Mouse (Mus musculus) liver (tissue): ENCODE measurements around the gene Fez1.
A peak's percentile ranks its signal among the peaks of the same experiment; 100 is the strongest.

Source experiments
- DNase-seq: peaks from one replicate; pipeline ENCODE4 v3.0.0-alpha.2; 2020; ENCODE audit warnings: mixed read lengths

Gene Fez1

DNA sequence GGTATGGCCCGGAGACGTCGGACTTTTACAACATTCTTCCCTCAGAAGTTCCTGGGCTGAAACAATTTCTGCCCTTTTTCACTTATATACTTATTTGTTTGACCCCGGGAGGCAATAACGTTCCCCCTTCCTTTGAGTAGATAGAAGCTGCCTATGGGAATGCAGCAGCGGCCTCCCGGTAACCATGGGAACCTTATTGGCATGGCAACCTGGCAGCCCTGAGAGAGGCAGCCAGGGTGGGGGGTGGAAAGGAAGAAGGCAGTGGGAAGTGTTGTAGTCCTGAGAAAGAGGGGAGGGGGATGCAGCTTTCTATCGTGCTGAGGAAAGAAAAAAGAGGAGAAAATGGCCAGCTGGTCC lies at the start of gene Fez1:
Gene Fez1 (plus strand): TSS at position 221 of the 357 bp plus-strand sequence.
- DNase-seq = peak; percentile 27

DNA sequence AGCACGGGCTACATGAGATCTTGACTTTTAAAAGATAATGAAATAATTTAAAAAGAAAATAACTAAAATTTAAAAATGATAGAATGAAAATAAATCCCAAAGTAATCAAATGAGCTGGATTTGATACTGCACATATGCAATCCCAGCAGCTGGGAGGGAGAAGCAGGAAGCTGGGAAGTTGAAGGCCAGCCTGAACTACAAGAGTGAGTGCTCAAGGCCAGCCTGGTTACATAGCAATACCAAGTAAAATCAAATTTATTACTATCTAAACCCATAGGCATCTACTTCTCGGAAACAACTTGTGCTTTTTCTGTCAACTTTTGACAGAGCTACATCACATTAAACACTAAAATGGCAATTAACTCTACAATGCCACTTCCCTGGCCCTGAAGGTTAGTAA lies 37.7 kb upstream of the Fez1 start:
- DNase-seq = no peak

DNA sequence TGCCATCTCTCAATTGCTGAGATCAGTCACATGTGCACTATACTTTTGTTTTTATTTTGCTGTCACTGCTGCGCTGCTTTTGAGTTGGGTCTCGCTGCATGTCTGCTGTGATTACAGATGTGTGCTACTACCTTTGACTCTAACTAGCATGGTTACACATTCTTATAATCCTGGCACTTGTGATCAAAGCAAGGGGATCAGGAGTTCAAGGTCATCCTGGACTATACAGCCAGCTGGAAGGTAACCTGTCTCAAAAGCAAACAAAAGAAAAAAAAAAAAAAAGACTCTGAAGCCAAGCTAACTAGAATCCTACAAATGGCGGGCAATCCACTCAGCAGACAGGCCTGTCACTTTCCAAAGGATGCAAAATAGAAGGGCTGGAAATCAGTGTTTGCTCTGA lies 29.5 kb upstream of the Fez1 start:
- DNase-seq = no peak

DNA sequence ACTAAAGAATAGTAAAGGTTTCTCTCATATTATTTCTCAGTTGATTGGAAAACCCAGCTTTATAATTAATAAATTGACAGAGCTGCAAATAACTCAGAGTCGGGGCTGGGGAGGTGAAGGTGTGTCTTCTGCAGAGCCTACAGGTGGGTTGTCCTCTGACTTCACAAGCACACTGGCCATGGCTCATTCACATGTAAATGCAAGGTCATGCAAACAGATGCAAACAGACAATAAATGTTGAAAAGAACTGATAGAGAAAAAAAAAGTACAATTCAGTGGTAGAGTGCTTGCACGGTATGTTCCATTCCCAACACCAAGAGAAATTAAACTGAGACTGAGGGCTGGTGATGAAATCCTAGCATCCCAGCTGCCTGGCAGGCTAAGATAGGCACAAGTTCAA lies 27.2 kb upstream of the Fez1 start:
- no peak for DNase-seq

DNA sequence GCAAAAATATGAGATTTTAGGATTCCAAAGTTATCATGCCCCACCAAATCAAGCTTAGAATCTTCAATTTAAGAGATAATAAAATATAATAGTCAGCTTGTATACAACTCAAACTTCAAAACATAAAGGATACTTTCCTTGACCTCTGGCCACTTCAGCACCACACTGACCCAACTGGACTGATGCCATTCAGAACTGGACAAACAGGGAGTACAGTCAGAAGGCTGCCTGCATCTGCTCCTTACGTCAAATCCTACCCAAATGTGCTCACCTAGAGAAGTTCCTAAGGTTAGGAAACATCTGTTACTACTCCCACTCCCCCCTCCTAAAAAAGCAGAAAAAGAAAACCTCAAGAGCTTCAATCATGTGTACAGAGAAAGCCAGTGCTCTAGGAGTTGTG lies 26.1 kb upstream of the Fez1 start:
- DNase-seq = no peak

DNA sequence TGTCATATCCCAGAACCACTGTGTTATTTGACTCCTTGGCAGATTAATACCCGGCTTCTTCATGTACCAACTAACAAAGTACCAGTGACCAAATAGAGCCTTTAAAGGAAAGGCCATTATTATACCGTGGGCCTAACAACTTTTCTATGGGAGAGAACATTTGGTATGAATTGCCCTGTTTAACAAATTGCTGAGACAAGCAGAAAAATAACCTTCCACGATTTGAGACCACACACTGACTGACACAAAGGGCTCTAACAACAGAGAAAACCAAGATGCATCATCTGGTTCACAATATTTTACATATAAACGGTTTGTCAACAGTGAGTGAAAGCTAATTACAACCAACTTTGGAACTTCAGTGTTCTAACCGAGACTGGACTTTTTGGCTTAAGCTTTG lies 25.4 kb upstream of the Fez1 start:
- DNase-seq = no peak

DNA sequence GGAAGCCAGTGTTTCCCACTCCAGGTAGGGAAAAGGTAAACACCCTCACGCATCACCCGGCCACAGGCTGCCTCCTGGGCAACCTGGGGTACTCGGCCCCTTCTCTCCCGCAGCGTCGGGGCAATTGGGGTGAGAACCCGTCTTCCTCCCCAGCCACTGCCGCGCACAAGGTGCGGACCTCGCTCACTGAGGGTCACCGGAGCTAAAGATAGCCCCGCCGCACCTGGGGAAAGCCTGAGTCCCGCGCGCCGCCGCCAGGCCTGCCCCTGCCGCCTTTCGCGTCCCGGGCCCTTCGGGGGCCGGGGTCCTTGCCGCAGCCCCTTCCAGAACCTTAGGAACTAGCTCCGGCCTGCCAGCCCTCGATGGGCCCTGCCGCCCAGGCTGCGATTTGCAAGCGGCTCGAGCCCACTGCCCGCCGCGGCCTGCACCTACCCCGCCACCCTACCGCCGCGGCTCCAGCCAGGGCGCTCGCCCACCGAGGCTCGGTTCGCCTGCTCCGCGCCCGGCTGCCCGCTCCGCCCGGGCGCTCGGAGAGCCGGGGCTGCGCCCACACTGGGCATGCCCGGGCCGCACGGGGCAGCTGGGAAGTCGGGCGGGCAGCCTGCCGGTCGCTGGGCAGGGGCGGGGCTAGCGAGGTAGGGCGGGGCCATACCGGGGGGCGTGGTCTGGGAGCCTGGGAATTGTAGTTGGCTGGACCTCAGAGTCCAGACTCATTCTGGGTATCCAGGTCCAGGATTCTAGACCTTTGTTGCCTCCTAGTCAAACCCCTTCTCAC lies 24.7 kb upstream of the Fez1 start, which contains the start of gene Ei24:
Gene Ei24 (minus strand): TSS at position 613 of the 775 bp plus-strand sequence.
- peak; percentile 95 for DNase-seq

DNA sequence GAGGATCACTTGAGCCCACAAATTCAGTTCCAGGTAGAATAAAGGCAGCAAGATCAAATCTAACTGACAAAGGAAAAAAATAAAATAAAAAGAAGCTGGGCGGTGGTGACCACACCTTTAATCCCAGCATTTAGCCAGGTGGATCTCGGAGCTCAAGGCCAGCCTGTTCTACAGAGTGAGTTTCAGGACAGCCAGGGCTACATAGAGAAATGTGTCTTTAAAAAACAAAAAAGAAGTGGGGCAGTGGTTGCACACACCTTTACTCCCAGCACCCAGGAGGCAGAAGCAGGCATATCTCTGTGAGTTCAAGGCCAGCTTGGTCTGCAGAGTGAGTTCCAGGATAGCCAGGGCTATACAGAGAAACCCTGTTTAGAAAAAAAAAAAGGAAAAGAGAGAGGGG lies 19.7 kb upstream of the Fez1 start:
- no peak for DNase-seq

DNA sequence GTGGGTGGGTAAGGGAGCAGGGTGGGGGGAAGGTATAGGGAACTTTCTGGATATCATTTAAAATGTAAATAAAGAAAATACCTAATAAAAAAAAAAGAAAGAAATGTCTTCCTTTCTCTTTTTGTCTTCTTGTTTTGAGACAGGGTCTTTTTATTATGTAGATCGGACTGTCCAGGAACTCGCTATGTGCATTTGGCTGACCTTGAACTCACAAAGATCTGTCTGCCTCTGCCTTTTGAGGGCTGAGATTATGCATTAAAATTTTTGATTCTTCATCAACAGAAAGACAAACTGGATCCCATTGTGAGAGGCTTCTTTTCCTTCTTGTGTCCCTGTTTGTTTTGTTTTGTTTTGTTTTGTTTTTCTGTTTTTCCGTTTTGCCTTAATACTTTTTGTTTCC lies 18.7 kb upstream of the Fez1 start:
- DNase-seq = no peak

DNA sequence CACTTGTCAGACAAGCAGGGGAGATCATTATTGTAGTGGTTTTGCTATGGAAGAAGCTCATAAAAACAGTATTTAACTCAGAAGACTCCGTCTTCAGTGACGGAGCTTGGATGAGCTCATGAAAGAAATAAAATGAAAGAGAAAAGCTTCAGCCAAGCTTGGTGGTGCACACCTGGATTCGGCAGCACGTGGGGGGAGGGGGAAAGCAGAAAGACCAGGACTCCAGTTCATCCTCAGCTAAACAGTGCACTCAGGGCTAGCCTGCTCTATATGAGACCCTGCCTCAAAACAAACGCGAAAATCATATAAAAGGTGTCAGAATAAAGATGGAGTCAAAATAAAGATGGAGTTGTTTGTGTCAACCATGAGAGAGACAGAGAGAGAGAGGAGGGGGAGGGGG lies 18.3 kb upstream of the Fez1 start:
- DNase-seq = no peak

DNA sequence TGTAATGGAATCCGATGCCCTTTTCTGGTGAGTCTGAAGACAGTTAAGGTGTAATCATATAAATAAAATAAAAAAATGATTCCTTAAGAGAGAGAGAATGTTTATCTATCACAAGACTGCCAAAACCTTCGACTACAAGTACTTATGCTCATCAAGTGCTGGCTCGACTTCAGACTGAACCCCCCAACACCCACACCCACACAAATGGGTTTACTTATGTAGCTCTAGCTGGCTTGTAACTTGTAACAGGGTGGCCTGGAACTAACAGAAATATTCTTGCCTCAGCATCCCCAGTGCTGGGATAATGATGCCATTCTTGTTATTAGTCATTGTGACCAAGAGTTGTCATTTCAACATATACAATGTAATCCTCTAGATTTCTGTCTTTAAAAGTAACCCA lies 17.7 kb upstream of the Fez1 start:
- no peak for DNase-seq

DNA sequence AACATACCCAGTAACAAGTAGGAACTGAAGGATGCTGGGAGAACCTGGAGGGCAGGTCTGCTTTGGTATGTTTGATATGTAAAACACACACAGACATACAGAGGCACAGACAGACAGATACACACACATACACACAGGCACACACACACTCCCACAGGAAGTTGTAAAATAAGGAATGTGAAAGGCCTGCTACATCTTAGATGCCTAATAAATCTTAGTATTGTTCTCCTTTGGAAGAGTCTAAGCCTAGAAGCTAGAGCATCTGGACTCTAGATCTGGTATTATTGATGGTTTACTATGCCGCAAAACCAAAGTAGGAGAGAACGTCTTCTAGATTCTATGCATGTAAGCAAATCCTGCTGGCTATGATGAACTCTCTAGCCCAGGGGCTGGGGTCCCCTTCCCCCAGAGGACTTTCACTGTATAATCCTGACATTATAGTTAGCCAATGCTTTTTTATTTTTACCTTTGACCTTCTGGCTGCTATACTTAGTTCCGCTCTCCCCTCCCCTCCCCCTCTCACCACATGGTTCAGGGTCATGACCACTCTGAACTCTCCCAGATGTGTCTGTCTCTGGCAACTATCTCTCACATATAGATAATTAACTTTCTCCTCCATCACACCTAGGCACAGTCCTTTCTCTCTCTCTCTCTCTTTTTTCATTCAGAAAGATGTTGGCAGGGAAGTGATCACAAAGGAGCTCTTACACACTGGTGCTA lies 16.2 kb upstream of the Fez1 start:
- no peak for DNase-seq

DNA sequence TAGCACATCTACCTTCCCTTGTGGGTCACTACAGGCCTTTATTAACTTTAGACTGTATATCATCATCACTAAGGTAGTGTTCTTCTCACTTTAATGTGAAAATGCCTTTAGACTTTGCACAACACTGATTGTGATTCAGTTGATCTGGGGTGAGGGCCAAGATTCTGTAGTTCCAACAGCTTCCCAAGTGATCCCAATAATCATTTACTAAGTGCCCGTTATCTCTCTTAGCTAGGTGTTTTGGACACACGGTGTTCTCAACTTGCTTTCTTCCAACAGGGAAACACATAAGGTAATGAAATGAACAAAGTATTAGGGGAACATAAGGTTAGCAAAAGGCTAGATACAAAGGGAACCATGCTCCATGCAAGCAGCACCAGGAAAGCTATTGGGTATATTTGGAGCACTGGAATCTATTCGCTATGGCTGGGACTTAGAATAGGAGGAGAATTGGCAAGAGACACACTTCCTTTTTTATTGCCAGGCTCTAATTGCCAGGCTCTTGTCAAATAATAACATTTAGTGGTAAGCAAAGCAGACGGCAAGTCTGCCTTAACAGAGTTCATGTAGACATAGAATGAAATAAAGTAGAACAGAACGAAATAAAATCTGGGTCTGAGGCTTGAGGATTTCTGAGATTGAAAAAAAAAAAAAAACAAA lies 13.4 kb upstream of the Fez1 start:
- no peak for DNase-seq

DNA sequence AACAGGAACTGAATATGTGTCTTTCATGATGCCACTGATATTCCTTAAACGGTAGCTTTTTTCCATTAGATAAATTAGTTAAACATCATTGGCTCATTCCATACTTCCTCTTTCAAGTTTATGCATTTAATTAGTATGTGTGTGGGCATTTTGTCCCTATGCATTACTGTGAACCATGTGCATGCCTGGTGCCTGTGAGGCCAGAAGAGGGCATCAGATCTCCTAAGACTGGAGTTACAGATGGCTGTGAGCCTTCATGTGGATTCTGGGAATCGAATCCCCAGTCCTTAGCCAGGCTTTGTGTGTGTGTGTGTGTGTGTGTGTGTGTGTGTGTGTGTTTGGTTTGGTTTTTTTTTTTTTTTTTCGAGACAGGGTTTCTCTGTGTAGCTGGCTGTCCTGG lies 7.2 kb upstream of the Fez1 start:
- DNase-seq = no peak

DNA sequence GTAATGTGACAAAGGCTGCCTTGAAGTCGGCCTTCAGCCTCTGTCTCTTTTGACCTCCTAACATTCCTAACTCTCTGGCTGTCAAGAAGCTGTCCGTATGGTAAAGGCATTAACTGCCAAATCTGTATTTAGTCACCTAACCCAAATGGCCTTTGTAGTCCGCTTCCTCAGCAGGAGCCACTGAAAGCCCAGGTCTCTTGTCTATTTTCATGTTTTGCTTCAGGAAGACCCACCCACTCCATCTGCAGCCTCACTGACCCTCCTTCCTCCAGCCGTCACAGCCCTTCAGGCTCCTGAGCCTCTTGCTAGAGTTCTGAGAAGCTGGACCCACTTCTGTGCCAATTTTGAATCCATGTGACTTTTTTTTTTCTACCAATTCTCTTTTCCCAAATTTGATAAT lies 2.8 kb upstream of the Fez1 start:
- no peak for DNase-seq

DNA sequence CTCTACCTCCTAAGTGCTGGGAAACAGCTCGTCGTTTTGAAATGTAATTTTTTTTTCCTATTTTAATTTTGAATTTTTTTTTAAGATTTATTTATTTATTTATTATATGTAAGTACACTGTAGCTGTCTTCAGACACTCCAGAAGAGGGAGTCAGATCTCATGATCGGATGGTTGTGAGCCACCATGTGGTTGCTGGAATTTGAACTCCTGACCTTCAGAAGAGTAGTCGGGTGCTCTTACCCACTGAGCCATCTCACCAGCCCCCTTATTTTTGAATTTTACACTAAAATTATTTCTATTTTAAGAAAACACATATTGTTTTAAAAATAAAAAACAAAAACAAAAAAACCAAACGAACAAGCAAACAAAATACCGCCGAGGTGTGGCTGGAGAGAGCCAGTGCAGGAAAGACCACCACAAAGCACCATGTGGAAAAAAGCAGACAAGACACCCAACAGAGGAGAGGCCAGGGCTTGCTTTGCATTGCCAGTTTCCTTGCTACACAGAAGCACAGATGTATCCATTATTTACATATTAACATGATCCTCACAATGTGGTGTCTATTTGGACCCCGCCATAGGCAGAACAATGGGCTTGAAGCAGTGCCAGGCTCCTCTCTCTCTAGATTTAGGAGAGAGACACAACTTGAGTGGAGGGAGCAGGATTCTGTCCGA lies 558 bp upstream of the Fez1 start:
- no peak for DNase-seq

DNA sequence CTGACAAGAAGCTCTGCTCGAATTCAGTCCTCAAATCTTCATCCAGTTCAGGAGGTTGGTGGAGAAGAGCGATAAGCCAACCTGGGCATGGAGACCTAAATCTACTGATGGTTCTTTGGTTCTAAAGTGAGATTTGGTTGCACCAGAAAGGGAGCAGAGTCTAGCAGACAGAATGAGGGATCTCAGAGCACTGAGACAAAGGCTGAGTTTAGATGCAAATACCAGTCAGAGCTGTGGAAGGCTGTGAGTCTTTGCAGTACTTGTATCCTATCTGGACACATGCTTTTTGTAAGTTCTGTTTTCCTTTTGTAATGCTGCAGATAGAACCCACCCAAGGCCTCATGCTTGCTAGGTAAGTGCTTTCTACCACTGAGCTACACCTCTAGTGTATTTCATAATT lies 360 bp downstream of the Fez1 start:
- DNase-seq = no peak

DNA sequence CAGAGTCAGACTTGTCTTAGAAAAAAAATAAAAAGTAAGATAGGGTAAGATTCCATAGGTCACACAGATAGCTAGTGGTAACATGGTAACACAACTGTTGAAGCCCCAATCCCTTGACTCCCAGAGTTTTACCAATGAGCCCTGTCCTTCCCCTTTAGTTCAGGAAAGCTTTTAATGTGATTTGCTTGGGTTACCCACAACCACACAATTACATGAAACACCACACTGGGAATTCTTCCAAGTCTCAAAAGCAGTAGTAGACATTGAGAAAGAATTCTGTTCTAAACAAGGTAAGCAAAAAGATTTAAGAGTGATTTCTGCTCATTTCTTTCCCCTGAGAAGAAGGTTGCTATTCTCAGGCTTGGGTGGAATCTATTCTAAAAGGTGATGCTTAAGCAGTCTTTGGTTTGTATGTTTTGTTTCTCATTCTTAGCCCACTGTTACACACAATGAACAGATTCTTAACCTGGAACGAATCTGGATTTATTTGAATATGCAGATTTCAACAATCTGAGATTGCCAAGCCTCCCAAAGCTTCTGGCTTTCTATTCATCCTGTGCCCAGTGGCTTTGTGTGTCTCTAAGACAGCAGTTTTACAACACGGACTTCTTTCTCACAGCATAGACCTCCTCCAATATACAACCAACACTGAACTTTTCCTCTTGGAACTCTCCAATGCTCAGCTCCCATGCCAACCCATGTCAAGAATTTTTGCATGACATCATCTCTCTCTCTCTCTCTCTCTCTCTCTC lies 5.1 kb downstream of the Fez1 start:
- no peak for DNase-seq

DNA sequence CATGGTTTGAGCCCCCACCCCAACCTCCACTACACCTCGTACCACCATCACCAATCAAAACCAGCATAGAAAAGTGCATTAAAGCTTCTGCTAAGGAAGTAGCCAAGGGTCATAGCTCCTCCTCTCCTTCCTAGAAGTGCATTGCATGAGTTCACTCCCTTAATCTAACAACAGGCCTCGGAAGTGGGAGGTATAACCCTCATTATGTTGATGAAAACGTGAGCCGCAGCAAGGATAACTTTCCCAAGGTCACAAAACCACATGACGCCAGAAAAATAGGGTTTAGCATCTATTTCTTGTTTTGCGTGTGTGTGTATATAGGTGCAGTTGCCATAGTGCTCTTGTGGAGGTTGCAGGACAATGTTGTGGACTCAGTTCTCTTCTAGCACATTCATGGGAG lies 9.7 kb downstream of the Fez1 start:
- DNase-seq = no peak

DNA sequence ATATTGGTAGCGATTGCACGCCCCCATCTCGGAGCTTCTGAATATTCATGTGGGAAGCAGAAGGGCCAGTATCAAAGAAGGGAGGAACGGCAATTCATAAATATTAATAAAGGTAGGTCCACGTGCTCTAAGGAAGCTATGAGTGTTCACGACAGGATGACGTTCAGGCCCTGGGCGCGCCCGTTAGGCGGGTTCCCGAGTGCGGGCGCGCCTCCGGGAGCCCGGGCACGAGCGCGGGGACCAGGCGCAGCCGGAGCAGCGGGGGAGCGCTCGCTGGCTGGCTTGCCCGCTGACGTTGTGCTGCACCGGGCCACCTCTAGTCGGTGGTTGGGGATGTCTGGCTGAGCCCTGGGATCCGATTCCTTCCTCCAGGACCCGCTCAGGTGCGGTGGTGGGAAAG lies 10.9 kb downstream of the Fez1 start:
- peak; percentile 24 for DNase-seq

DNA sequence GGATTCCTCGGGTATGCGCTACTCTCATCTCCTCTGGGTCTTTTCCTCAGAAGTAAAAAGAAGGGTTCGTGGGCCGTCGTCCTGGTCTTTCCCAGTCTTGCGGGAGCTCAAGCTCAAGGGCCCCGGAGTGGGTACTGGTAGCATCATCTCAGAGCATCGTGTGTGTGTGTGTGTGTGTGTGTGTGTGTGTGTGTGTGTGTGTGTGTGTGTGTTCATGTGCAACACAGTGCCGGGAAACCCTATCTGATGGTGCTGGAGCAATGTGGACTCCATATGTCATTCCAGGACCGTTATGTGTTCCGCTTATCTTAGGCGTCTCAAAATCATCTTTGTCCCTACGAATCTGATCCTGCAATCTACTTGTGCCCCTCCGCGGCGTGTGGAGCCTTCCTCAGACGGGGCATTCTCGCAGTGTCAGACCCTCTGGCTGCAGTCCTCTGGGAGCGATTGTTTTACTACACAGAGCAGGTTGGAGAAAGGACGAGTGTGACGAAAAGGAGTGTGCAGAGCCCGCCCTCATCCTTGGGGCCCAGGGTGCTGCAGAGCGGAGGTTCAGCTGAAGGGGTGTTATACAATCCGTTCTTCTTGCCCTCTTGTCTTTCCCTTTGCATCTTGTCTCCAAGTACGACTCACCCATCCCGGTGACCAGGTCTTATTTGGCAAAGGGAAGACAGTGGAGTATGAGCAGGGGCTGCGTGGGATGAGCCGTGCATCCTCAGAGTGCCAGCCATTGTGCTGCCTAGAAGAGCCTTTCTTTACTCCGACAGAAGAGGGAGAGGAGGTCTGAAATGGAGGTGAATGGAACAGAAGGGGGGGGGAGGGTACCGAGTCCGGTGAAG lies 11.6 kb downstream of the Fez1 start:
- DNase-seq = no peak

DNA sequence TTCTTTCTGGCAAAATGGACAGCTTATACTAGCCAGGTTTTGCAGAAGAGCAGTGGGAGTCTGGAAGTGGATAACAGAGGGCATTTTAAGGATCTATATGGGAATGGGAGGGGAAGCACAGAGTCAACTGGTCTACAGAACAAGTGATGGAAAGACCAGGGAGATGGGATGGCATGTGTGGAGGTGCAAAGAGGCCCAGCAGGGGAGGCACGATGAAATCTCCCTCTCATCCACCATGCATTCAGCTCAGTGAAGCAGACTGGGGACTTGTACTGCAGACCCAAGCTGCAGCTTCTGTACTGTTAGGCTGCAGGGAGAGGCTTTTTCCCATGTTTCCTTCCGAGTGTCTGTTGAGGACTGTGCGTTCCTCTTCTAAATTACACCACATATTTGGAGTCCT lies 12.2 kb downstream of the Fez1 start:
- DNase-seq = no peak
